Mouse (Mus musculus): Measurements from ENCODE around the gene Kif6. TPM values are rescaled to one million over a fixed set of nuclear protein-coding genes. Genes with fewer than 3 reads are reported as not detected.

Kif6 gene
- polyA plus RNA-seq, 1 experiment: 0.34 TPM

- no peak overlapping the region for H3K4me3 ChIP-seq (ENCODE audit: insufficient read depth, low read depth, low read length)
- H3K36me3 ChIP-seq (ENCODE audit: control insufficient read depth, insufficient read depth, low read length): no peaks in the 10 kb centered on the region
- no peak overlapping the region for H3K27ac ChIP-seq (ENCODE audit: insufficient read depth, low read depth, low read length)
- no peak for TF ChIP-seq POLR2A (IDR thresholded peaks at IDR 0.05; ENCODE audit: low read depth, low read length)
- TF ChIP-seq CTCF (conservative IDR thresholded peaks at IDR 0.05; ENCODE audit: insufficient read depth, insufficient read length, low read depth, low read length): no peak
- H3K4me1 ChIP-seq (ENCODE audit: control insufficient read depth, insufficient read depth, low read length): no peaks in the 10 kb centered on the region
- 10% methylated on average over 2 of the region's 2 CpGs for WGBS
- DNase-seq: no peak
- H3K27me3 ChIP-seq (replicated peaks; ENCODE audit: control insufficient read depth, insufficient read depth, low read length): no peaks in the 10 kb centered on the region
Measured at GRCm38 (mm10) chr17:49684146-49684545, 69.2 kb downstream of the Kif6 start.

DNA sequence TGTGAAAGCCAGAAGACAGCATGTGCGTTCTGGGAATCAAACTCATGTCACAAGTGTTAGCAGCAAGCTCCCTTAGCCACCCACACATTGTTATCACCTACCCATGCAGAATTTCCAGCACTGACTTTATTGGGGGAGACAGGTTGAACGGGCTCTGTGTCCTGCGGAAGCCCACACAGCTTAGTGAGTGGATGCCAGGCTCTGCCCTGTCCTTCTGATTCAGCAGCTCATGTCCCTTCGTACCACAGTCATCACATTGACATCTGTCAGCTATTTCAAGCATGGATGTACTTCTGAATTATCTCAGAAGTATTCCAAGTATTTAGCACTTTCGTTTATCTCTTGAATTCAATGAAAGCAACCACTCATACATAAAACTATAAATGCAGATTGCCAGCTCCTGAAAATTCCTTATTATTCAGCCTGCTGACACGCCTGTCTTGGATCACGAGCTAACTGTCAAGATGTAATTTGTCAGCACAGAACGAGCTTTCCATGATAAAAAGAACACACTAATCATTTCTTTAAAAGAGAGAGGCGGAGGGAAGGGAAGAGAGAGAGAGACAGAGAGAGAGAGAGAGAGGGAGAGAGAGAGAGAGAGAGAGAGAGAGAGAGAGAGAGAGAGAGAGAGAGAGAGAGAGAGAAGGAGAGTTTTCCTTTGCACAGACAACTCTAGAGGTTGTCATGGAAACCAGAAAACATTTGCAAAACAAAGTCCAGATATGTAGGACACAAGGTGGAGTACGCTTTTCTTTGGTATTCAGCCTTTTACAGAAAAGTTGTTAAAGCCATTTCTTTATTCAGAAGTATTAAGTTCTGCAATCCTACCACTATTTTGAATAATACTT lies 75.9 kb downstream of the Kif6 start:
- no peaks in the 10 kb centered on the region for H3K27me3 ChIP-seq (replicated peaks; ENCODE audit: control insufficient read depth, insufficient read depth, low read length)
- peak; percentile 21 for DNase-seq
- TF ChIP-seq CTCF (conservative IDR thresholded peaks at IDR 0.05; ENCODE audit: insufficient read depth, insufficient read length, low read depth, low read length): no peak
- no peak for TF ChIP-seq POLR2A (IDR thresholded peaks at IDR 0.05; ENCODE audit: low read depth, low read length)

GRCm38 (mm10) chr17:49691455-49691805 lies 76.5 kb downstream of the Kif6 start:
- no peak for DNase-seq
- H3K36me3 ChIP-seq (ENCODE audit: control insufficient read depth, insufficient read depth, low read length): no peaks in the 10 kb centered on the region
- no peak overlapping the region for H3K27ac ChIP-seq (ENCODE audit: insufficient read depth, low read depth, low read length)
- 0 out of 2 replicates have a peak, but pooled peaks cover 4% of the 10 kb centered on the region for H3K4me1 ChIP-seq (ENCODE audit: control insufficient read depth, insufficient read depth, low read length)
- H3K27me3 ChIP-seq (replicated peaks; ENCODE audit: control insufficient read depth, insufficient read depth, low read length): no peaks in the 10 kb centered on the region
- H3K4me3 ChIP-seq (ENCODE audit: insufficient read depth, low read depth, low read length): no peak overlapping the region
- TF ChIP-seq POLR2A (IDR thresholded peaks at IDR 0.05; ENCODE audit: low read depth, low read length) (no peak), CTCF (conservative IDR thresholded peaks at IDR 0.05; ENCODE audit: insufficient read depth, insufficient read length, low read depth, low read length) (no peak)
- 75% methylated on average over 9 of the region's 9 CpGs for WGBS

More for the DNA sequence above, 75.9 kb downstream of the Kif6 start:
- no peaks in the 10 kb centered on the region for H3K36me3 ChIP-seq (ENCODE audit: control insufficient read depth, insufficient read depth, low read length)
- 53% methylated on average over 10 of the region's 10 CpGs for WGBS
- H3K4me3 ChIP-seq (ENCODE audit: insufficient read depth, low read depth, low read length): no peak overlapping the region
- H3K27ac ChIP-seq (ENCODE audit: insufficient read depth, low read depth, low read length): no peak overlapping the region
- 0 out of 2 replicates have a peak, but pooled peaks cover 4% of the 10 kb centered on the region for H3K4me1 ChIP-seq (ENCODE audit: control insufficient read depth, insufficient read depth, low read length)

GRCm38 (mm10) chr17:49693206-49693605 lies 78.3 kb downstream of the Kif6 start:
- H3K27ac ChIP-seq (ENCODE audit: insufficient read depth, low read depth, low read length): no peak overlapping the region
- no peaks in the 10 kb centered on the region for H3K36me3 ChIP-seq (ENCODE audit: control insufficient read depth, insufficient read depth, low read length)
- 81% methylated on average over 5 of the region's 5 CpGs for WGBS
- H3K4me1 ChIP-seq (ENCODE audit: control insufficient read depth, insufficient read depth, low read length): 0 out of 2 replicates have a peak, but pooled peaks cover 4% of the 10 kb centered on the region
- TF ChIP-seq CTCF (conservative IDR thresholded peaks at IDR 0.05; ENCODE audit: insufficient read depth, insufficient read length, low read depth, low read length): no peak
- no peak for TF ChIP-seq POLR2A (IDR thresholded peaks at IDR 0.05; ENCODE audit: low read depth, low read length)
- H3K27me3 ChIP-seq (replicated peaks; ENCODE audit: control insufficient read depth, insufficient read depth, low read length): no peaks in the 10 kb centered on the region
- DNase-seq: no peak
- H3K4me3 ChIP-seq (ENCODE audit: insufficient read depth, low read depth, low read length): no peak overlapping the region

DNA sequence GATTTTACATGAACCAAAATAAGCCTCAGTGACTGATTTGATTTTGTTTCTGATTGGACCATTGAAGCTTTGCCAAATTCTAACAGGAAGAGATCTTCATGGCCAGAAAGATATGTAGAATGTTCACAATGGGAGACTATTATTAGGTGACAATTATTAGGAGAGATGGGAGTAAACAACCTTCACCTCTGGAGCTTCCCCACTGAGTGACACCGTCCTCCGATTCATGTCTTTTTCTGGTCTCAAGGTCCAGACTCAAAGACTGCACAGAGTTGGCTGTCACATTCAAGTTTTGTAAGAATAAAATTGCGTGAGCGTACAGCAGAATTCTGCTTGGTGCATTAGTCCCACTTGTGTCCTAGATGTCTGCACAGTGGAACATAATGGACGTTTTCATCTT lies 82.3 kb downstream of the Kif6 start:
- no peaks in the 10 kb centered on the region for H3K36me3 ChIP-seq (ENCODE audit: control insufficient read depth, insufficient read depth, low read length)
- TF ChIP-seq CTCF (conservative IDR thresholded peaks at IDR 0.05; ENCODE audit: insufficient read depth, insufficient read length, low read depth, low read length) (no peak), POLR2A (IDR thresholded peaks at IDR 0.05; ENCODE audit: low read depth, low read length) (no peak)
- 79% methylated on average over 5 of the region's 5 CpGs for WGBS
- no peaks in the 10 kb centered on the region for H3K4me1 ChIP-seq (ENCODE audit: control insufficient read depth, insufficient read depth, low read length)
- H3K27me3 ChIP-seq (replicated peaks; ENCODE audit: control insufficient read depth, insufficient read depth, low read length): no peaks in the 10 kb centered on the region
- no peak for DNase-seq
- H3K27ac ChIP-seq (ENCODE audit: insufficient read depth, low read depth, low read length): no peak overlapping the region
- H3K4me3 ChIP-seq (ENCODE audit: insufficient read depth, low read depth, low read length): no peak overlapping the region

- TF ChIP-seq POLR2A (IDR thresholded peaks at IDR 0.05; ENCODE audit: low read depth, low read length) (no peak), CTCF (conservative IDR thresholded peaks at IDR 0.05; ENCODE audit: insufficient read depth, insufficient read length, low read depth, low read length) (no peak)
- WGBS: 71% methylated on average over 12 of the region's 12 CpGs
- Histone ChIP-seq H3K4me3 (ENCODE audit: insufficient read depth, low read depth, low read length) (no peak overlapping the region), H3K27me3 (replicated peaks; ENCODE audit: control insufficient read depth, insufficient read depth, low read length) (no peaks in the 10 kb centered on the region; the same call in 1 of the 2 replicates), H3K4me1 (ENCODE audit: control insufficient read depth, insufficient read depth, low read length) (no peaks in the 10 kb centered on the region), H3K36me3 (ENCODE audit: control insufficient read depth, insufficient read depth, low read length) (no peaks in the 10 kb centered on the region), H3K27ac (ENCODE audit: insufficient read depth, low read depth, low read length) (no peak overlapping the region)
- DNase-seq: no peak
Measured at GRCm38 (mm10) chr17:49703492-49704249, 88.7 kb downstream of the Kif6 start.

DNA sequence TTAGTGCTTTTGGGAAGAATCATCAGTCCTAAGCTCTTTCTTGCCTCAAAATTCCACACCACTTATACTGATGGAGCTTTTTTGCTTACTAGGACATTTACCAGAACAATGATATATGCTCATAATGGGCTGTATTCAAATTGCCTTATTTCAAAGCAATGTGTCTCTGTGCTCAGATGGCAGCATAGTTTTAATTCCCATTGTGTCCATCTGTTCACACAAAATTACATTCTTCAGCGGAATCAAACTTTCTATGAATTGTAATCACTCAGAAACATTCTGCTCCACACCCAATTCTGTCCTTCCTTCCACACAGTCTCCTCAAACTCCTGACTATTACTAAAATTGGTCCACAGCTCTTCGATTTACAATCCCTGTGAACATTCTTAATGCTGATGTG lies 94.3 kb downstream of the Kif6 start:
- Histone ChIP-seq H3K4me1 (ENCODE audit: control insufficient read depth, insufficient read depth, low read length) (no peaks in the 10 kb centered on the region), H3K36me3 (ENCODE audit: control insufficient read depth, insufficient read depth, low read length) (no peaks in the 10 kb centered on the region), H3K27me3 (replicated peaks; ENCODE audit: control insufficient read depth, insufficient read depth, low read length) (no peaks in the 10 kb centered on the region; the same call in 1 of the 2 replicates), H3K27ac (ENCODE audit: insufficient read depth, low read depth, low read length) (no peak overlapping the region), H3K4me3 (ENCODE audit: insufficient read depth, low read depth, low read length) (no peak overlapping the region)
- 87% methylated on average over 2 of the region's 2 CpGs for WGBS
- no peak for TF ChIP-seq CTCF (conservative IDR thresholded peaks at IDR 0.05; ENCODE audit: insufficient read depth, insufficient read length, low read depth, low read length)
- no peak for TF ChIP-seq POLR2A (IDR thresholded peaks at IDR 0.05; ENCODE audit: low read depth, low read length)
- DNase-seq: no peak
